Mouse (Mus musculus): ENCODE results near the gene Hsf2bp.

The Hsf2bp gene

GRCm38 (mm10) chr17:31982326-31983190, 53.6 kb downstream of the Hsf2bp start:
- DNase-seq (ENCODE audit: extremely low spot score) = no peak

GRCm38 (mm10) chr17:31979888-31980287, 56.3 kb downstream of the Hsf2bp start:
- DNase-seq (ENCODE audit: extremely low spot score) = no peak

- no peak for DNase-seq (ENCODE audit: extremely low spot score)
These were observed 59.0 kb downstream of the Hsf2bp start for GRCm38 (mm10) chr17:31977131-31977530.

DNA sequence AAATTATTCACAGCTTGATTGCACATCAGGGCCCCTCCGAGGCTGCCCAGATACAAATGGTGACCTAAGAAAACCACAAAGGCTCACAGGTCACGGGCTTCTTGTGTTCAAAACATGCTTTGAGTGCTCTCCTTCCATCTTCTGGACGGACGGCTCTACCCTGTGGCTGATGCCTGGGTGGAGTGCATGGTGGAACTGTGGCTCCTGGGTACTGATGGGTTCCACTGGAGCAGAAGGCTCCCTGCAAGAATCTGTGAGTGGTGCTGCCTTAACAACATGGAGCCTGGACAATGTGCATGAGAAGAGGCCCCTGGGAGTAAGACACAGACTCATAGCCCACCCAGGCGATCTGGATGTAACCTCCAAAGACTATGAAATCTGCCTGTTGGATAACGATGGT, 59.6 kb downstream of the Hsf2bp start:
- no peak for DNase-seq (ENCODE audit: extremely low spot score)

- DNase-seq (ENCODE audit: extremely low spot score) = no peak
These were observed 61.5 kb downstream of the Hsf2bp start for GRCm38 (mm10) chr17:31974694-31975093.

- no peak for DNase-seq (ENCODE audit: extremely low spot score)
These were observed 62.4 kb downstream of the Hsf2bp start for GRCm38 (mm10) chr17:31973664-31974230.

DNA sequence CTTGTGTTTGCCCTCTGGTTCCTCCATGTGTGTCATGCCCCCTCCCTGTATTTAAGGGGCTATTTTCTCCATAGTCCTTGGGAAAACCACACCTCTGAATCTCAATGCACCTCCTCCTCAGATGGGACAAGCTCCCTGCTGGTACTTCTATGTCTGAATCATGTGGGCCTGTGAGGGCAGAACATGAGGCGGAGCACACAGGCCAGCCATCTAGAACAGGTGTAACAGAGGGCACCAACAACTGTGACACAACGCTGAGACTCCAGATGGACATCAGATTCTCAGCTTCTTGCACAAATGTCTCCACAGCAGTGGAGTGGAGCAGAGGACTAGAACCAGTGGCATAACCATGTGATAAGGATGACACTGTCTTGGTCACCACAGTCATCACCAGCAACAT, 65.3 kb downstream of the Hsf2bp start:
- no peak for DNase-seq (ENCODE audit: extremely low spot score)

DNA sequence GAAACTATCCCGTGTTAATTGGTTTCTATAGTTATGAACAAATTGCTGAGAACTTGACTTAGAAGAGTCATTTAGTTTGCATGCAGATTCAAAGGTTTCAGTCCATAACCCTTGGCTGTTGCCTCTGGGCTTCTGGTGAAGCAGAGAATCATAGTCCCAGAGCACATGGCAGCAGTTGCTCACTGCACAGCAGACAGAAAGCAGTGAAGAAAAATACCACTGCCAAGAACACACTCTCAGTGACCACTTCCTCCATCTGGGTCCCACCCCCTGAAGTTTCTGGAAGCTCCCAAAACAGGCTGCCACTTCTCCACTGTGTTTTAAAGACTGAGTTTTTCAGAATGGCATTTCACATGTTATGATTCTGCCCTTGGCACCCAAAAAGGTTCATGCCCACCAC, 67.3 kb downstream of the Hsf2bp start:
- no peak for DNase-seq (ENCODE audit: extremely low spot score)

- no peak for DNase-seq (ENCODE audit: extremely low spot score)
These were observed 68.8 kb downstream of the Hsf2bp start for GRCm38 (mm10) chr17:31967311-31967710.

DNA sequence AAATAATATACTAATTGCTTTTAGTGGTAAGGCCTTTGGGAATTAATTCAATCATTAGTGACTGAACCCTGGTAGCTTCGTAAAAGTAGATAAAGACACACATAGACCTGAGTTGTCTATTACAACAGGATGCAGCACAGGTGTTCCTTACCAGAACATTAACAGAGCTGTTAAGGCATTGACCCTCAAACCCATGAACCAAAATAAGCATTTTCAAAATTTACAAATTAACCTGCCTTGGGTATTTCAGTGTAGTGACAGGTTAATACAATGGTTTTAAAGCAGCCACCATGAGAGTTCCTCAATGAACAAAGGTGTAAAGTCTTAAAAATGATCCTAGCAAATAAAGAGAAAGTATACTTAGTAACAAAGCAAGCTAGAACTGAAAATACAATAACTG, 69.6 kb downstream of the Hsf2bp start:
- no peak for DNase-seq (ENCODE audit: extremely low spot score)

GRCm38 (mm10) chr17:31965623-31966022, 70.5 kb downstream of the Hsf2bp start:
- peak; percentile 22 for DNase-seq (ENCODE audit: extremely low spot score)

GRCm38 (mm10) chr17:31962930-31963329, 73.2 kb downstream of the Hsf2bp start:
- no peak for DNase-seq (ENCODE audit: extremely low spot score)

- no peak for DNase-seq (ENCODE audit: extremely low spot score)
These were observed 73.9 kb downstream of the Hsf2bp start for GRCm38 (mm10) chr17:31962281-31962680.

GRCm38 (mm10) chr17:31954551-31955140, 81.5 kb downstream of the Hsf2bp start:
- no peak for DNase-seq (ENCODE audit: extremely low spot score)

GRCm38 (mm10) chr17:31949076-31949475, 87.1 kb downstream of the Hsf2bp start:
- no peak for DNase-seq (ENCODE audit: extremely low spot score)

DNA sequence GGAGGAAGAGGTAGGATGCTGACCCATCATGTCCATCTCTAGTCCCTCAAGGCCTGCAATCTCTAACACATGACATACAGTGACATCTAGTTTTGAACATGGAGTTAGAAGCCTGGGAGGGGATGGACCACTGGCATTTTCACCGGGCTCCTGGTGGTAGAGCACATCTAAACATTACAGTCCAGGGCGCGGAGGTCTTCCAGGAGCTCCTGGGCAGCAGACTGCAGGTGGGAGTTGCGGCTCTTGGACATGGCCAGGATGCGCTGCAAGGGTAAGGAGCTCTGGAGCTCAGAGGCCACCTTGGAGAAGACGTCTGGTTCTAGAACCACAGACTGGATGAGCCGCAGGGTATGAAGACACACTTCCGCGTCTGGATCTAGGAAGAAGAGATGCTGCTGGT, 89.7 kb downstream of the Hsf2bp start:
- DNase-seq (ENCODE audit: extremely low spot score) = no peak

GRCm38 (mm10) chr17:31943881-31944539, 92.1 kb downstream of the Hsf2bp start:
- no peak for DNase-seq (ENCODE audit: extremely low spot score)

- no peak for DNase-seq (ENCODE audit: extremely low spot score)
These were observed 94.5 kb downstream of the Hsf2bp start for GRCm38 (mm10) chr17:31941616-31942015.

DNA sequence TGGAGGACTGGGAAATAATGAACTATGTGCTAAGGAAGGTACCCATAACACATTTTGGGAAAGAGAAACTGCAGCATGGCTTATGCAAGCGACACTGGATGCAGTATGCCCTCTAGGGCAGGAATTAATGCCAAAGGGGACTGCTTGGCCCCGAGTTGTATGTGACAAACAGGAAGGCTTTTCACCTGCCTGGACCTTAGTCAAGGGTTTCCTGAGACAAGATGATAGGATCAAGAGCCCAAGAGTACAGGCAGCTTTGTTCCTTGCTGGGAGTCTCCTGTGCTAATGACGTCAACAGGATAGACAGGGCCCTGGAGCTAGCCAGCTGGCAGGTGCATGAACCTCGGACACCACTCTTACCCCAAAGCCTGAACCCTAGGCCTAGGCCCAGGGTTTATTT, 95.5 kb downstream of the Hsf2bp start:
- no peak for DNase-seq (ENCODE audit: extremely low spot score)

GRCm38 (mm10) chr17:31939292-31940060, 96.7 kb downstream of the Hsf2bp start:
- no peak for DNase-seq (ENCODE audit: extremely low spot score)

- DNase-seq (ENCODE audit: extremely low spot score) = no peak
These were observed 97.4 kb downstream of the Hsf2bp start for GRCm38 (mm10) chr17:31938539-31939260.
